Mouse (Mus musculus) telencephalon, adult 2 months (tissue): Measurements from ENCODE around the gene Saysd1.

Source experiments
- DNase-seq: peaks from one replicate; pipeline ENCODE4 v3.0.0-alpha.2; 2011; ENCODE audit warnings: low read depth, low spot score

Gene Saysd1

GRCm38 (mm10) chr14:20138484-20139355 is at the start of gene Saysd1:
Gene Saysd1, minus strand, starts transcription at chr14:20138534.
- DNase-seq: no peak

DNA sequence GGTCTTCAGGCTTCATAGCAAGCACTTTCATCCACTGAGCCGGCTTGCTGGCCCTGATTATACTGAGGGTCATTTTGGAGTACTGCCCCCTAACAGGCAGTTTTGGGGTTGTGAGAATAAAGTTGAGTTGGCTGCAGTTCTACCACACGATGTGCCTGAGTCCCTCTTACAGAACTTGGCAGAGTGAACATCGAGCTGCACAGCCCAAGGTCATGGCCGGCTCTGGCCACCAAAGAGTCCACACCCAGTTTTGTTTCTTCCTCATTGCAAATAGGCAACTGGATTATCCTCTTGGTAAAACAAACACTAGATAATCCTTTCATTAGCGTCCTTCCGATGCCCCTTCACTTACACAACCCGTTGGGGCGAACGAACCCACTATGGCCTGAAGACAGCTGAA is 47.1 kb upstream of the Saysd1 start:
- DNase-seq: no peak

DNA sequence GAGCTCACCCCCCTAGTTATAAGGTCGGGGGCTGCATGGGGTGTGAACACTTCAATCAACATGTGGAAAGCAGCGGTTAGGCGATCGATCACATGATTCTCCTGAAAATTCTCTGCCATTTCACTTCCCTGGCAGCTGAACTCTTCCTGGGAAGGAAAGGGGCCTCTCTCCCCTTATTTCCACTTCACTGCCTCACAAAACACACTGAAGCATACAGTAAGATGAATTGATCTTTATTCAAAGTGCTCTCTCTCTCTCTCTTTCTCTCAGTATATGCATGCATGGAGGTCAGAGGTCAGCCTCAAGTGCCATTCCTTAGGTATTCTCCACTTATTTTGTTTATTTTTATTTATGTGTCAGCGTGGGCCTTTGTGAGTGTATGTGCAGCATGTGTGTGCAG is 45.4 kb upstream of the Saysd1 start:
- no peak for DNase-seq

GRCm38 (mm10) chr14:20182596-20182995 is 44.3 kb upstream of the Saysd1 start:
- DNase-seq: no peak

GRCm38 (mm10) chr14:20181466-20181921 is 43.2 kb upstream of the Saysd1 start, which contains the start of gene Kcnk5:
Gene Kcnk5, minus strand, starts transcription at chr14:20181809.
- DNase-seq: peak; percentile 10

DNA sequence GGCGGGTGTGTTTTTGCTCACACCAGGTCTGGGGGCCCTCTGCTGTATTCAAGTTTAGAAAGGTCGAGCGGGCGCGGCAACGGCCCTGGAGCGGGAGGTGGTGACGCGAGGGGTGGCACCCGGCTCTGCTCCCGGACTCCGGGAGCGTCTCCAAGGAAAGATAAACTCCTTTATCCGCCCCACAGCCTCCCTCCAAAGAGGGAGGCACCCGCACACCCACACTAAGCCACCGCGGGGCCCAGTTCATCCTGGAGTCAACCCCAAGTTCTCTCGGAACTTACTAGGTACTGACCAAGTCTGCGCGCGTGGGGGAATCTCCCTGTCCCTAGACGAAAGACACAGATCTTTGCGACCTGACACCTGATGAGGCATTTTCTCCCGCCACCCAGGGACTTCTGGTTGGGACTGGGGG is 42.4 kb upstream of the Saysd1 start:
- DNase-seq: no peak

GRCm38 (mm10) chr14:20180304-20180703 is 42.0 kb upstream of the Saysd1 start:
- DNase-seq: no peak

- DNase-seq: no peak
Measured at GRCm38 (mm10) chr14:20179731-20180280, 41.5 kb upstream of the Saysd1 start.

GRCm38 (mm10) chr14:20179080-20179479 is 40.7 kb upstream of the Saysd1 start:
- DNase-seq: no peak

DNA sequence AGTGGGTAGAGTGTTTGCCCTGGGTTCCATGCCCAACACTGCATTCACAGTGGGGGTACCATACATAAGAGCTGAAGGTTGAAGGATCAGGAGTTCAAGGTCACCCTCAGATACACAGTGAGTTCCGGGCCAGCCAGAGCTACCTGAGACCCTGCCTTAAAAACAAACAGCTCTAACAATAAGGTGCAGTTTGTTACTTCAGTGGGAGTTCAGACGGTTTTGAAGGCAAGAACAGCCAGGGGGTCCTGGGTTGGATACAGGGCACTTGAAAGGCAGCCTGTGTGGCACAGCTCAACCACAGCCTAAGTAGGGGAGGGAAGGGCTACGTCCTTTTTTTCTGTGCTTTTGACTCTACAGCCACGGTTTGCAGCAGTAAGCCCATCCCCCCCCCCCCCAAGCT is 40.3 kb upstream of the Saysd1 start:
- DNase-seq: no peak

DNA sequence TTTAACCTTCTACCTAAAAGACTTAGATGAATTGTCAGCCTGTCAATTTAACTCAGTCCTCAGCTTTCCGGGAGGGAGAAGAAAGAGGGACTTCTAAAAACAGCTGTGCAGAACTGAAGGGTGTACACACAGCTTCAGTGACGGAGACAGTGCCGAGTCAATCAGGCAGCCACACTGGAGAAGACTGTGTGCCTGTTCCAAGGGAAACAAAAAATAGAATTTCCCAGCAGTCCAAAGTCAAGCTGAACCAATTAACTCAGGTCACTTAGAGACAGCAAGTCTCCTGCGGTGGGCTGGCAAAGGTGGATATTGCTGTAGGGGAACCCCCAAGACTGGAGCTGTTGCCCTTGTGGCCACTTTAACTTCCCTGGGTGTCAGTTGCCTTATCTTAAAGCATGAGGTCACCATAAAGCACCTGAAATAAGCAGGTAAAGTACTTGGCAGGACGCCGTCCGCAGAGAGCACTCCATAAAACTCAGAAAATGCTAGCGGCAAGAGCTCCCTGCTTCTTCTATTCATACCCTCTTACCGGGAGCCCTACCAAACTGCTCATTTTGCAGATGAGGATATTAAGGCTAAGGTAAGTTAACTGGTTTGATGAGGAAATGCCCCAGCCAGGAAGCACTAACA is 39.3 kb upstream of the Saysd1 start:
- DNase-seq: no peak

DNA sequence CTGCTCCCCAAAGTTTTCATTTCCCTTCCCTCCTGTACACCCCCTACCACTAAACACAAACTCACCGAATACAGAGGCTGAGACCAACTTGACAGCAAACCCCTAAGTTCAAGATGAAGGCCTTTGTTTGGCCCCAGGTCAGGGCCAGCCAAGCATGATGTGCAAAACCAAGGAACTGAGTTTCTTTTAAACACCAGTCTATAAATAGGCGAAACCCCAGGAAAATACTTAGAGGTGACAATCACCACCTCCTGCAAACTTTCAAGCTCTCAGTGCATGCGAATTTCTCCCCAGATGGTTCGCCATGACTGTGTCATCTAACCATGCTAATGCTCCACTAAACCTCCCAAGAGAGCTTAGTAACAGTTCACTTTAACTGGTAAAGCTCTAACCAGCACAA is 37.4 kb upstream of the Saysd1 start:
- no peak for DNase-seq

- no peak for DNase-seq
Measured at GRCm38 (mm10) chr14:20175114-20175513, 36.8 kb upstream of the Saysd1 start.

DNA sequence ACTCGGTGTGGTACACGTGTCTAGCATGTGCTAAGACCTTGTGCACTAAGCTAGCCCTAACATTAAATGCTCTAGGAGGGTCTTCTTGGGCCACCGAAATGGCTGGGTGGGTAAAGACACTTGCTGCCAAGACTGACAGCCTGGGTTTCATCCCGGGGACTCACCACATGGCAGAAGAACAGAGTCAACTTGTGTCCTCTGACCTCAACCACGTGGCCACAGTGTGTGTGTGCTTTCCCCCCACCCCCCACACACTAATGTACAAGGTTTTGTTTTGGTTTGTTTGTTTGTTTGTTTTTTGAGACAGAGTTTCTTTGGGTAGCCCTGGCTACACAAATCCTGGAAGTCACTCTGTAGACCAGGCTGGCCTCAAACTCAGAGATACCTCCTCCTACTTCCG is 36.4 kb upstream of the Saysd1 start:
- no peak for DNase-seq

DNA sequence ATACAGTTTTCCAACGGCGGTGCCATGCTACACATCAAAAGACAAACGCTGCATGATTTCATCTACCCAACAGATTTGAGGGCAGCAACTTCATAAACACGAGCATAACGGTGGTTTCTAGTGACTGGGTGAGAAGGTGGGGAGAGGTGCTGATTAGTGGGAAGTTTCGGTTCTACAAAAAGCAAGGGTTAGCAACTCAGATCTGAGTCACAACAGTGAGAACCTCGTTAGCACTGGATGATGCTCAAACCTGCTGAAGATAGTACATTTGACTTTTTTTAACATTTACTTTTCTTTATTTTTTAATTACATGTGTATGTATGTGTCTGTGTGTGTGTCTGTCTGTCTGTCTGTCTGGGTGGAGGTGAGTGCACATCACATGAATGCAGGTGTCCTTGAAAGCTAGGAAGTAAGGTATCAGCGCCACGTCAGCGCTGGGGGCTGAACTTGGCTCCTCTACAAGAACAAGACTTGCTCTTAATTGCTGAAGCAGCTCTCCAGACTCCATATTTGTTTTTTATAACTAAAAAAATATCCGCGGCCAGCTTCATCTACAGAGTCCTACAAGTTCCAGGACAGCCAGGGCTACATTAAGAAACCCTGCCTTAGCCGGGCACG is 35.6 kb upstream of the Saysd1 start:
- DNase-seq: no peak

- no peak for DNase-seq
Measured at GRCm38 (mm10) chr14:20172924-20173323, 34.6 kb upstream of the Saysd1 start.

DNA sequence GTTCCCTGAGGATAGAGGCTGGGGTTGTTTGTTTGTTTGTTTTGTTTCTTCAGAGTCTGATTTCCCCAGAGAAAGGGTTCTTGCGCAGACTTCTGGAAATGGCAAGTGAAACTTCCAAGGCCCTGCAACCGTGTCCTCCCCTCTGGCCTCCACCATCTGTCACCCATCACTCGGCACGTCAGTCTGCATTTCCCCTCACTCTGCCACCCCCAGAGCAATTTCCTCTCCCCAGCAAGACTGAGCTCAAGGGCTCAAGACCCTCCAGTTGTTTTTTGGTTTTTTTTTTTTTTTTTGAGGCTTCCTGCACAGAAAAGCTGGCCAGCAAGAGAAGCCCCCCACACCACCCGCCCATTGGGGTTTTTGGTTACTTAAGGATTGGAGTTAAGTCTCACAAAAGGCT is 34.2 kb upstream of the Saysd1 start:
- no peak for DNase-seq

DNA sequence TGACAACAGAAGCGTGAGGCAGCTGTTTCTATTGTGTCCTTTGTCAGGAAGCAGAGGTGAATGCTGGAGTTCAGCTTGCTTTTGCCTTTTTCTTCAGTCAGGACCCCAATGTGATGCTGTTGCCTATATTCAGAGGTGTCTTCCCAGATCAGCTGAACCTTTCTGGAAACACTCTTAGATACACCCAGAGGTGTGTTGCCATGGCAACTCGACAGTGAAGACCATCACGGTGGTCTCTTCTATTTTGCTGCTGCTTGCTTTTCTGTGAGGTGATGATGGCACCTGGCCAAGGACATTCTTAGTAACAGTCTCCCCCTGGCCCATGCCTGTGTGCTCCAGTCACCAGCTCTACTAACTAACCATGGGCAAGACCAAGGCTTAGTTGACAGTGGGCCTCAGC is 33.5 kb upstream of the Saysd1 start:
- DNase-seq: no peak

GRCm38 (mm10) chr14:20169251-20169650 is 30.9 kb upstream of the Saysd1 start:
- DNase-seq: no peak

DNA sequence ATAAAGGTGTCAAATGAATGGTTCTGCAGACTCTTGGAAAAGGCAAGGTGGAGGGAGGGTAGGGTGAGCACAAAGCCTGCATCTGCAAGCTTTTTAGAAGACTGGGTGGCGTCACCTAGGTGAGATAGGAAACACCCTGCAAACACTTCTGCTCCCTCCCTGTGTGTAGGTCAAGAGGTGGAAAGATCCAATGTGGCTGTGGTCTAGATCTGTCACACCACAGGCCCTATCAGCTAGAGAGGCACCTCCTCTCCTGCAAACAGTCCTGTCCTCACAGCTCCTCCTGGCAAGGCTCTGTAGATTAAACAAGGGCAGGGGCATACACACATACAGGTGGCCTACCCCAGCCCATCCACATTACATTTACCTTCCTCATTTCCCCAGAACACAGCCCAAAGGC is 30.1 kb upstream of the Saysd1 start:
- no peak for DNase-seq

GRCm38 (mm10) chr14:20168054-20168453 is 29.7 kb upstream of the Saysd1 start:
- no peak for DNase-seq

GRCm38 (mm10) chr14:20165413-20165812 is 27.1 kb upstream of the Saysd1 start:
- no peak for DNase-seq
